In the genomic region with DNA sequence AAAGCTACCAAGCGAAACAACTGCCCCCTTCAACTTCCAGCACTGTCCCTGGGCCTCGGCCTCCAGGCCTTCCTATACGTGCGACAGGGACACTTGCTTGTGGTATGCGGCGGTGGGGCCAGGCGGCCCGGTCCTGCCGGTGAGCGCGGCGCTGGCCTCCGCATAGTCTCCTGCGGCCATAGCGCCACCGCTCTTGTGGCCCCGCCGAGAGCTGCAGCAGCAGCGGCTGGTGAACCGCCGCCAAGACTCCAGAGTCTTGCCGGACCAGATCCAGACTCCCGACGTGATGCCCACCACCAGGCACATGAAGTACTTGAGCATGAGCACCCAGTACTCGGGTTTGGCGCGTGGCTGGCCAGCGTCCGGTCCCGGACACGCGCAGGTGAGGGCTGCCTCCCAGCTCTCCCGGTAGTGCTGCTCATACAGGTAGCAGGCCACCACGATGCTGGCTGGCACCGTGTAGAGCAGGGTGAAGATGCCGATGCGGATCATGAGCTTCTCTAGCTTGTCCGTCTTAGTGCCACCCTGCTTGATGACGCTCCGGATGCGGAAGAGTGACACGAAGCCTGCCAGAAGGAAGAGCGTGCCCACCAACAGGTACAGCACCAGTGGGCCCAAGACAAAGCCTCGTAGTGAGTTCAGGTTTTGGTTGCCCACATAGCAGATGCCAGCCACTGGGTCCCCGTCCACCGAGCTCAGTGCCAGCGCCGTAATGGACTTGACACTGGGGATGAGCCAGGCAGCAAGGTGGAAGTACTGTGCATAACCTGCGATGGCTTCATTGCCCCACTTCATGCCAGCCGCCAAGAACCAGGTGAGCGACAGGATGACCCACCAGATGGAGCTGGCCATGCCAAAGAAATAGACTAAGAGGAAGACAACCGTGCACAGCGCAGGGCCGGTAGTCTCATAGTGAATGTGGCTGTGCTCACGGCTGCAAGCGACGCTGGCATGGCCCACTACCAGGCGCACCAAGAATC, we compare ENCODE assay signal across 8 mouse cellular contexts. TPM values are rescaled to one million over a fixed set of nuclear protein-coding genes. Genes with fewer than 3 reads are reported as not detected.
A peak's percentile ranks its signal among the peaks of the same experiment; 100 is the strongest.
DNase-seq lines count a peak whose midpoint lies in the region; ATAC-seq lines count a peak whose summit lies in the region.

No protein-coding gene starts in this region.

- DNase-seq in forebrain, embryonic 14.5 days (ENCODE audit: low spot score): peak; percentile 42
- DNase-seq in induced T-regulatory cell, adult 2 months (ENCODE audit: low read depth): peak; percentile 8
- DNase-seq in liver, embryonic 13.5 days: peak; percentile 46
- no peak for DNase-seq in urinary bladder, postnatal 36 days (ENCODE audit: low spot score in 2 of 2)

- H3K27ac ChIP-seq in forebrain, embryonic 14.5 days (ENCODE audit: low read depth, low read length): no peak overlapping the region
- H3K27ac ChIP-seq in liver, embryonic 13.5 days: peak overlapping the region; percentile 96
- no peak overlapping the region for H3K27ac ChIP-seq in neural tube, embryonic 14.5 days (ENCODE audit: low read depth, low read length)

- H3K4me3 ChIP-seq in erythroblast, embryonic 14.5 days (replicated peaks): peak overlapping the region; percentile 87
- peak overlapping the region; percentile 59 for H3K4me3 ChIP-seq in forebrain, embryonic 14.5 days (ENCODE audit: low read depth, low read length)
- peak overlapping the region; percentile 93 for H3K4me3 ChIP-seq in liver, embryonic 13.5 days (replicated peaks)
- peak overlapping the region; percentile 14 for H3K4me3 ChIP-seq in neural tube, embryonic 14.5 days (ENCODE audit: low read depth, low read length)

- H3K9me3 ChIP-seq in erythroblast, embryonic 14.5 days (ENCODE audit: control insufficient read depth, low read length): no peaks in the 10 kb centered on the region
- H3K9me3 ChIP-seq in forebrain, embryonic 14.5 days (replicated peaks; ENCODE audit: control insufficient read depth, low read length): no peaks in the 10 kb centered on the region
- H3K9me3 ChIP-seq in liver, embryonic 13.5 days (replicated peaks): no peaks in the 10 kb centered on the region
- no peaks in the 10 kb centered on the region for H3K9me3 ChIP-seq in neural tube, embryonic 14.5 days (ENCODE audit: control insufficient read depth, low read length)

- ATAC-seq in erythroblast, adult 5-6 weeks (replicated peaks; ENCODE audit: low FRiP score, poor library complexity, severe bottlenecking): no peak
- 0 out of 2 replicates have a peak, but pooled peaks have one; percentile 7 for ATAC-seq in cerebellum, adult (ENCODE audit: insufficient number of reproducible peaks, low FRiP score, low TSS enrichment)
- ATAC-seq in forebrain, embryonic 14.5 days: no peak
- ATAC-seq in liver, embryonic 13.5 days (ENCODE audit: low read depth): no peak
- ATAC-seq in neural tube, embryonic 14.5 days (ENCODE audit: low read depth): no peak

- peak overlapping the region; percentile 33 for H3K9ac ChIP-seq in forebrain, embryonic 14.5 days (ENCODE audit: low read length)
- peak overlapping the region; percentile 96 for H3K9ac ChIP-seq in liver, embryonic 13.5 days
- 0 out of 2 replicates have a peak overlapping the region, but pooled peaks have one; percentile 21 for H3K9ac ChIP-seq in neural tube, embryonic 14.5 days (replicated peaks; ENCODE audit: low read depth, low read length)

- peaks cover 85% of the 10 kb centered on the region for H3K4me1 ChIP-seq in erythroblast, embryonic 14.5 days (ENCODE audit: control insufficient read depth)
- peaks cover 19% of the 10 kb centered on the region for H3K4me1 ChIP-seq in forebrain, embryonic 14.5 days (ENCODE audit: control insufficient read depth, insufficient read depth, low read length)
- peaks cover 81% of the 10 kb centered on the region for H3K4me1 ChIP-seq in liver, embryonic 13.5 days (replicated peaks)
- H3K4me1 ChIP-seq in neural tube, embryonic 14.5 days (ENCODE audit: control insufficient read depth, insufficient read depth, low read length): peaks cover 24% of the 10 kb centered on the region

- H3K27me3 ChIP-seq in erythroblast, embryonic 14.5 days (ENCODE audit: control insufficient read depth): peaks cover 9% of the 10 kb centered on the region
- H3K27me3 ChIP-seq in forebrain, embryonic 14.5 days (replicated peaks; ENCODE audit: control insufficient read depth, insufficient read depth, low read length): peaks cover 59% of the 10 kb centered on the region
- H3K27me3 ChIP-seq in liver, embryonic 13.5 days: peaks cover 11% of the 10 kb centered on the region
- peaks cover 36% of the 10 kb centered on the region for H3K27me3 ChIP-seq in neural tube, embryonic 14.5 days (ENCODE audit: control insufficient read depth, insufficient read depth, low read length)

- H3K4me2 ChIP-seq in forebrain, embryonic 14.5 days (ENCODE audit: low read length): peak overlapping the region; percentile 97
- peak overlapping the region; percentile 99 for H3K4me2 ChIP-seq in liver, embryonic 13.5 days
- peak overlapping the region; percentile 95 for H3K4me2 ChIP-seq in neural tube, embryonic 14.5 days (ENCODE audit: low read depth, low read length)

- 27% methylated on average over 58 of the region's 58 CpGs for WGBS in forebrain, embryonic 14.5 days
- WGBS in liver, embryonic 13.5 days (ENCODE audit: insufficient replicate concordance): 42% methylated on average over 58 of the region's 58 CpGs
- 43% methylated on average over 58 of the region's 58 CpGs for WGBS in neural tube, embryonic 14.5 days

- H3K36me3 ChIP-seq in erythroblast, embryonic 14.5 days (ENCODE audit: control insufficient read depth): peaks cover 55% of the 10 kb centered on the region
- H3K36me3 ChIP-seq in forebrain, embryonic 14.5 days (ENCODE audit: control insufficient read depth, insufficient read depth, low read length): no peaks in the 10 kb centered on the region
- peaks cover 36% of the 10 kb centered on the region for H3K36me3 ChIP-seq in liver, embryonic 13.5 days
- H3K36me3 ChIP-seq in neural tube, embryonic 14.5 days (ENCODE audit: control insufficient read depth, insufficient read depth, low read length): no peaks in the 10 kb centered on the region

RNA-seq across cellular contexts. Expression of a gene that starts 2.5 kb away (rescaled TPM):
- 1.3 and 2.3 TPM in 2 replicates for polyA plus RNA-seq in erythroblast, embryonic 14.5 days (2012)
- total RNA-seq in erythroblast, adult 5-6 weeks (2015; ENCODE audit: low replicate concordance): 2.7 and 5.0 TPM in 2 replicates
- total RNA-seq in erythroblast, adult 5-6 weeks (2017; ENCODE audit: low replicate concordance): 4.3 and 5.4 TPM in 2 replicates
- polyA plus RNA-seq in forebrain, embryonic 14.5 days (2014; fragmentation: Nextera tagmentation; extraction: Ambion mirVana): 0.88 and 0.91 TPM in 2 replicates
- 2.2 and 2.3 TPM in 2 replicates for polyA plus RNA-seq in liver, embryonic 13.5 days (2015; fragmentation: Nextera tagmentation; extraction: Ambion mirVana)
- 0.08 and 0.13 TPM in 2 replicates for polyA plus RNA-seq in neural tube, embryonic 14.5 days (2014; fragmentation: Nextera tagmentation; extraction: Ambion mirVana)

RNA-seq across cellular contexts. Expression of a gene that starts 44.8 kb away (rescaled TPM):
- 0.76 and 1.3 TPM in 2 replicates for polyA plus RNA-seq in erythroblast, embryonic 14.5 days (2012)
- 2.5 and 2.9 TPM in 2 replicates for total RNA-seq in erythroblast, adult 5-6 weeks (2015; ENCODE audit: low replicate concordance)
- total RNA-seq in erythroblast, adult 5-6 weeks (2017; ENCODE audit: low replicate concordance): 1.4 and 6.6 TPM in 2 replicates
- polyA plus RNA-seq in forebrain, embryonic 14.5 days (2014; fragmentation: Nextera tagmentation; extraction: Ambion mirVana): 6.6 and 6.9 TPM in 2 replicates
- polyA plus RNA-seq in liver, embryonic 13.5 days (2015; fragmentation: Nextera tagmentation; extraction: Ambion mirVana): 0.87 and 1.1 TPM in 2 replicates
- 6.4 and 6.9 TPM in 2 replicates for polyA plus RNA-seq in neural tube, embryonic 14.5 days (2014; fragmentation: Nextera tagmentation; extraction: Ambion mirVana)

Comparison
In these comparisons a context has a peak if more than half of its experiments do, and no peak if none do; other contexts are left out.
1. H3K4me3 ChIP-seq: peak in every context shown above with its lines; median percentile 93 in liver, embryonic 13.5 days; 87 in erythroblast, embryonic 14.5 days; 59 in forebrain, embryonic 14.5 days; 14 in neural tube, embryonic 14.5 days.
2. DNase-seq: peak in forebrain, embryonic 14.5 days (single experiment), induced T-regulatory cell, adult 2 months (single experiment) and liver, embryonic 13.5 days (single experiment); none in urinary bladder, postnatal 36 days (0 of 2).
3. H3K9ac ChIP-seq: peak in every context shown above with its lines; median percentile 96 in liver, embryonic 13.5 days; 33 in forebrain, embryonic 14.5 days; 21 in neural tube, embryonic 14.5 days.
4. Peak in every context shown above with its lines, with median percentiles within 50 percentile points of each other: H3K4me2 ChIP-seq.